Mouse (Mus musculus) adipocyte (in vitro differentiated cells): ENCODE results near the gene Cyp2s1.

Experiments
- DNase-seq: peaks from one replicate; pipeline ENCODE4 v3.0.0-alpha.2; 2016; ENCODE audit warnings: low spot score

Cyp2s1 gene

GRCm38 (mm10) chr7:25816241-25816919, at the start of gene Cyp2s1:
Cyp2s1 (minus strand) TSS chr7:25816913.
- DNase-seq = no peak

GRCm38 (mm10) chr7:25864861-25865260, 48.1 kb upstream of the Cyp2s1 start:
- DNase-seq = no peak

DNA sequence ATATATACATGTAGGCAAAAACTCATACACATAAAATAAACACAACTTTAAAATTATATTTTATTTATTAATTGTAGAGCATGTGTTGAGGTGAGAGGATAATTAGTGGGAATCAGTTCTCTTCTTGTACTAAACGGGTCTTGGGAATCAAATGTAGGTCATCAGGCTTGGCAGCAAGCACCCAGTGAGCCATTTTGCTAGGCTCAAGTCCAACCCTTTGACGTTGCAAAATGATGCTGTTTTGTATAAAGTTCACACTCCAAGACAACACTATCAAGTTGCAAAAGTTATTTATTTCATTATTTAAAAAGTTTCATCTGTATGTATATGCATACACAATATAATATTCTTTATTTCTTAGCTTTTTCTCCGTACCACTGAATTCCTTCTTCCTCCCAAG, 47.0 kb upstream of the Cyp2s1 start:
- DNase-seq = peak; percentile 87

DNA sequence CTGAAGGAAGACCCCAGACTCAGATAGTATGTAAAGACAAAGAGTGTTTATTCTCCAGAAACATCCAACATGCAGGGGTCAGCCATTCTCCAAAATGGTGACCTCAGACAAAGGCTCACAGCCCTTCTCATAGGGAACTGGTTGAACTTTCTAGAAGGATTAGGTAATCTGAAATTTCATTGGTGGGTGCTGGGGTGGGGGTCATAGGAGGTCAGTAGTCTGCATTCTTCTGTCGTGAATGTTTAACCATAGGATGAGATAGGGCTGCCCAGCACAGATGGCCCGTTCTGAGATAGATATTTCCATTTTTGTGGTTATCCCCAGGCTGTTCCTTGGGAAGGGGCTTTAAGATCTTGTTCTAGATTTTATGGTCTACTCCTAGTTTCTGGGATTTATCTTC, 45.7 kb upstream of the Cyp2s1 start:
- DNase-seq = no peak

DNA sequence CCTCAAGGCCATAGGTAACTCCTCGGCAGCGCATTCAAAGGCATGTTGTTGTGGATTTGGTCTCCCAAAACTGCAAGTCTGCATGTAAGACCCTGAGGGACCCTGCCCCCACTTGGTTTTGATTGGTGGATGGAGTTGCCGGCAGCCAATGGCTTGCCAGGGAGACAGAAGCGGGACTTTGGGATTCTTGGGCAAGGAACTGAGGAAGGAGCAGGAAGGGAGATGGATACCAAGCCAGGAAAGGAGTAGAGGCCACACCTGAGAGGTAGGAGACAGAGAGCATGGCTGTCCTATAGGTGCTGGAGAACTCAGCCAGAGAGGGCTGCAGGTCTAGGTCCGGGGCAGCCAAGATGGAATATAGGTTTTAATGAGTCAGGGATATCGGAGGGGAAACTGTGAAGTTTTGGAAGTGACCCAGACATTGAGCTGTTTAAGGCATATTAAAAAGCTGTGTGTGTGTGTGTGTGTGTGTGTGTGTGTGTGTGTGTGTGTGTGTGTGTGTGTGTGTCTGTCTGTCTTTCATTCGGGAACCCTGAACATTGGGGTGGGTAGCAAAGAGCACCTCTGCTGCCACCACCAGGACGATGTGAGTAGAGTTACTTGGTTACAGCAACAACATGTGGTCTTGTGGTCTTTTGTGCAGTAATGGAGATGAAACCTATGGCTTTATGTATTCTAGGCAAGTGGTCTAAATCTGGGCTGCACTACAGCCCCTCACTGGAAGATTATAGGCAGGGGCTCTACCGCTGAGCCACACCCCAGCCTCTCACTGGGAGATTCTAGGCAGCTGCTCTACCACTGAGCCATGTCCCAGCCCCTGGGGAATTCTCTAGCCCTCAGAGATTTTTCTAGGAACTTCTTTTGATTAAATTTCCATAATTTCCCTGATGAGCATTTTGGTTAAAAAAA, 43.5 kb upstream of the Cyp2s1 start:
- no peak for DNase-seq

DNA sequence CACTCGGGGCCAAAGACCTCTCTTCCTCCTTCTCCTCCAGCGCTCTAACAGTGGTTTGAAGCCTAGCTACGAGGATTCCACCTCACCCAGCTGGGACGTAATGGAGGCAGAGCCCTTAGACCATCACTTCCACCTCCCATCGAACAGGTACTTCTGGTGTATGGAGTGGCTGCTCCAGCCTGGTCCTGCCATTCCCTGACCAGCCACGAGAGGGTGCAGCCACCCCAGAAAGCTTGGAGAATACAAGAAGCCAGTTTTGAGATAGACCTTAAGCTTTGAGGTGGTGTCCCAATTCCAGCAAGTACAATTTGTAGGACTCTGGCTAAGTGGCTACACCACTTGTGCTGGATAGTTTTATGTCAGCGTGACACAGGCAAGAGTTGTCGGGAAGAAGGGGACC, 38.4 kb upstream of the Cyp2s1 start:
- DNase-seq = peak; percentile 65

GRCm38 (mm10) chr7:25848444-25848812, 31.7 kb upstream of the Cyp2s1 start:
- no peak for DNase-seq

GRCm38 (mm10) chr7:25847722-25848443, 31.2 kb upstream of the Cyp2s1 start:
- peak; percentile 67 for DNase-seq

GRCm38 (mm10) chr7:25844885-25845284, 28.2 kb upstream of the Cyp2s1 start:
- no peak for DNase-seq

DNA sequence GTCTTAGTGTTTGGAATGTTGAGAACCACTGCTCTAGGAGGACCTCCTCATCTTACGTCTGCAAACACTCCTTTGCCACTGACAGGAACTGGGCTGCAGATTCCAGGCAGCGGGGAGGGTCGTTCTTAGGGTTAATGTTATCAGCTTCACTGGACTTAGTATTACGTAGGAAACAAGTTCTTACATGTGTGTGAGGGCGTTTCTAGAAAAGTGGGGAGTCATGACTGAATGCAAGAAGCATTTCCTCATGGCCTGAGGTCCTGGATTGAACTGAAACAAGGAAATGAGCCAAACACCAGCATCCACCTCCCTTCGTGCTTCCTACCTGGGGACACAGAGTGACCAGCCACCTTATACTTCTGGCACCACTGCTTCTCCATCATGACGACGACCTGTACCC, 27.7 kb upstream of the Cyp2s1 start:
- DNase-seq = no peak

- DNase-seq = no peak
Observed at GRCm38 (mm10) chr7:25843492-25843891, 26.8 kb upstream of the Cyp2s1 start.

GRCm38 (mm10) chr7:25840908-25841307, 24.2 kb upstream of the Cyp2s1 start:
- no peak for DNase-seq

- peak; percentile 27 for DNase-seq
Observed at GRCm38 (mm10) chr7:25835188-25835891, 18.6 kb upstream of the Cyp2s1 start.

DNA sequence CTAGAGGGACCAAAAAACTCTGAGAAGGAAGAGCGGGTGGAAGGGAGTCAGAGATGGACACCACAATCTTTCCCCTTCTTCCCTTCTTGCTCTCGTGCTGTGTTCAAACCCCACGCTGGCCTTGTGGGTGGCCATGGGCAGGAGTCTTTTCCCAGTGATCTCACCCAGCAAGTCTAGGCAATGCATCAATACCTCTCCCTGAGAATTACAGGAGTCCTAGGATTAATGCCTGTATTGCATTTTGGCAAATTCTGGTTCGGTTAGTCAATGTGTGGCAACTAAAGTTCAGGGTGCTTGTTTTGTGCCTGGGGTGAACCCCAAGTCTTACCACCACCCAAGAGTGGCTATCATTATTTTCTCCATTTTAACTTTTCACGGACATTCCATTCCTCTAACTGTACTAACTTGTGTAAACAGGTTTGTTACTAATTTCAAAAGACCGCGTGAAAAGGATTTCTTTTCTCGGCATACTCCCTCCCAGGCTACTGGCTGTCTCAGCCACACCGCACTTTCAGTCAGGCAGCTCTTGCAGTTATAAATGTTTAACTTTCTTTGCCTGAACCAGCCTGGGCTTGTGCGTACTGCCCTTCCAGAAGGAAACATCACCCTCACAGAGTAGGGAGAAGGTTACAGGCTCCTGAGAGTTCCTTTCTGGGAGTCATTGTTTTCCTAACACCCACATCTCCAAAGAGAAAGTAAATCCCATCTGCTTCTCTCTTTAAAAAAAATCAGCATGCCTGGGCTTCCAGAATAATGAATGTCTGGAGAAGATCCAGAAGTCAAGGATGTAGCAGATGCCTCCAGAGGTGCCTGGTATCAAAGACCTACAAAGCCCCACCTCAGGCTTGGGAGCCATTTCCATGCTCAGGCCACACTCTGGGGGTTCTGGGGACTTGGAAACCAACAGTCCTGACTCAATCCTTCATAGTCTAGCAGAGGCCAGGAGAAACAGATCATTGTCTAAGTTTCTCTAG, 15.1 kb upstream of the Cyp2s1 start:
- DNase-seq = peak; percentile 15

GRCm38 (mm10) chr7:25830251-25830650, 13.5 kb upstream of the Cyp2s1 start:
- DNase-seq = no peak

- peak; percentile 89 for DNase-seq
Observed at GRCm38 (mm10) chr7:25827199-25827598, 10.5 kb upstream of the Cyp2s1 start.

DNA sequence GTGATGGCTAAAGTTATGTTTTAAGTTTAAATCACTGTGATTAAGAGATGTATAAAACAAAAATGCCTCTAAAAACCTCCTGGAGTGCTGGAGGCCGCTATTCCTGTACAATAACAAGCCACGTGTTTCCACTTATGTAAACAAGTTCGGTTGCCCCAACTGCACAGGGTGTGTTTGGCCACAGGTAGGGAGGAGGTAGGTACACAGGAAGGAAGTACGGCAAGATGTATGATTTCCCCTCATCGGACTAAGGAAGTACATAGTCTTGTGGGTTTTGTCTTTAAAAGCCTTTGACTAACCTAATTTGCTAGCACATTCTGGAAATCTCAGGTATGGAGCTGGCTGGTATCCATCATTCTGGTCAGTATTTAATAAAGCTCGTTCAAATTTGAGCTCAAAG, 9.3 kb upstream of the Cyp2s1 start:
- DNase-seq = no peak

DNA sequence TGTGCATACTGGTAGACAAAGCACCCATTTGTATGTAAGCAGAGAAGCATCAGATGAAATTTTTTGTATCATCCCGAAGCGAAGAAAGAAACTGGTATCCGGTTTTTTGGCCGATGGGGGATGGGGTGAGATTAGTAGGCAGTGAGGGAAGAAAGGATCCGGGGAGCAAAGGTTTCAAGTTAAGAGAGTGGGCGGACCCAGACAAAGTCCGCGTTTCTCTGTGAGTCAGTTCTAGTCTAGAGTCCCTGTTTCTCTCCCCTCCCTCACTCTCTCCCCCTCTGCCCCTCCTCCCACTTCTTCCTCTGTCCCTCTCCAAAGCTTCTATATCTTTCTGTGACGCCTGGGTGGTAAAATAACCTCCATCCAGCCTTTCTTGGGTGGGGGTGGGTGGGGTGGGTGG, 8.3 kb upstream of the Cyp2s1 start:
- DNase-seq = no peak

- no peak for DNase-seq
Observed at GRCm38 (mm10) chr7:25815571-25815970, 1.1 kb downstream of the Cyp2s1 start.

- no peak for DNase-seq
Observed at GRCm38 (mm10) chr7:25814711-25815110, 2.0 kb downstream of the Cyp2s1 start.

DNA sequence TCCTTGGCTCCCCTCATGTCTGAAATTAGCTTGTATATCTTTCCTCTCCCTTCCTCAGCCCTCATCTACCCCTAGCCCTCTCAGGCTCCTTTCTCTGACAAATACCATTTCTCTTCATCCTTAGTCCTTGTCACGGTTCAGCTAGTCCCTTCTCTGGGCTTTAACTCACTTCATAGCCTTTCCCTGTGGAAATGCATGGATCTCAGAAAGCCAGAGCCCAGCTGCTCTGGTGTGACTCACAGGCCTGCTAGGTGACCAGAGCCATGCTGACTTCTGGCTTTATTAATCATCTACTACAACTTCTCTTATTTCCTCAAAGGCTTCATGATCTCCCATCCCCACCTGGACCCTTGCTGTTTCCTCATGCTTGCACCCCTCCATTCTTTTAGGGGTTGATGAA, 4.5 kb downstream of the Cyp2s1 start:
- no peak for DNase-seq
